Mouse (Mus musculus) yolk sac, embryonic 10.5 days (tissue): ENCODE measurements around the gene Itprip.

Experiments
- DNase-seq: peaks from one replicate; pipeline ENCODE4 v3.0.0-alpha.2; 2017; ENCODE audit warnings: low spot score

Gene Itprip

GRCm38 (mm10) chr19:47885191-47885743 lies 33.8 kb downstream of the Itprip start:
- no peak for DNase-seq

DNA sequence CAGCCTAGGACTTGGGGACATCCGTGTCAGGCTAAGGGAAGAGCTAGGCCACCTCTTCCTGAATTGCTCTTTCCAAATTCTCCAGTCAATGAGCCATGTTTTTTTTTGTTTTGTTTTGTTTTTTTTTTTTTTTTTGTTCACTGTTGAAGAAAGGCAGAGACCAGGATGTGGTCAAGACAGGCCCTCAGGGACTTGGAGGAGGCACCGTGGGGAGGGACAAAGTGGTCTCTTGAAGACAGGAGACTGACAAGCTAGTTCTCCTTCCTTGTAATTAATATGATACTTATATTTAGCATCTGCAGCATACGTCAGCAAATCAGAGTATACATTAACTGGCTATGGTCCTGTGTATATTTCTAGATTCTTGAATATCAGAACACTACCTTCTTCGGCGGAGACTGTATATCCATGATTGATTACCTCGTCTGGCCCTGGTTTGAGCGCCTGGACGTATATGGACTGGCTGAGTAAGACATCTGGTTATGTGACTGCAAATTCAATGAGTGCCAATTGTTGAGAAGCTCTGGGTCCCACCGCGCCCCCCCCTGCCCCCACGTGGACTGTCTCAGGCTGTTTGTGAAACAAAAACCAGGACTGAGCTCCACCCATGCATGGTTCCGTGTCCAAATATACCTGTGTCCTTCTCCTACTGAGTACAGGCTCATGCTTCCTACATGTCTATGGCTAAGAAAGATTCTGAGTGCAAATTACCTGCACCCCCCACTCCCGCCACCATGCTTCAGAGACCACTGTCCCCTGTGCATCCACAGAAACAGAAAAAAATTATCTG lies 34.6 kb downstream of the Itprip start:
- no peak for DNase-seq

- no peak for DNase-seq
Measured at GRCm38 (mm10) chr19:47882882-47883254, 36.2 kb downstream of the Itprip start.

GRCm38 (mm10) chr19:47882151-47882881 lies 36.8 kb downstream of the Itprip start:
- peak; percentile 73 for DNase-seq

DNA sequence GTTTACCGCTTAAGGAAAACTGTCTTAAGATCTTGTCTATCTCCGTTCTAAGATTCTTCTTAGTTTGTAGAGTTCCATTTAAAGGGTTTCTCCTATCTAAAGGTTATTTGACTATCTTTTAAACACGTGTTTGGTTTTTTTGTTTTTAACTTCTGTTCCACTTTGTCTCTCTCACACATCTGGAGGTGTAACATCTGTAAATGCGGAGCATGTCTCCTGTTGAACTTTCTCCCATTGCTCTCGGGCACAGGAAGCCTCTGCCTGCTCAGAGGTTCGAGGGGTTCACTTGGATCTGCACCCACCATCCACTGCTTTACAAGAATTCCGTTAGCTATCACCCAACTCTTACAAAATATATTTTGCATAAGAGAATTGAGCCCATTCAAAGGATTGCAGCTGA lies 37.6 kb downstream of the Itprip start:
- no peak for DNase-seq

DNA sequence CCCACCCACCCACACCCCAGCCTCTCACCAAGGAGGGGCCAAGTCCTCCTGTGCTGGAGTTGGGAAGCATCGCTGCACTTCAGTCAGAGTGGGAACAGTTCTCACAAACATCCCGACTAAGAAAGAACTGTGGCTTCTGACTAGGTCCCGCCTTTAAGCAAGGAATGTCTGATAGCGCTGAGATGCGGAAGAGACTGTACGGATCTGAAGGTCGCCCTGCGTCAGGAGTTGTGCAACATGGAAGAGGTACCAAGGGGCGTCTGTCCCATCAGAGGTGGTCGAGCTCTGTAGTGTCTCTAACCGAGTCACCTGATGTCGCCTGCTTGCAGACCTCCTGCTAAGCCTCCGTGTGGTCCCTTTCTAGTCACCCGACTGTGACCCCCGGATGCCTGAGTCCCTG lies 42.8 kb downstream of the Itprip start:
- DNase-seq, result no peak

DNA sequence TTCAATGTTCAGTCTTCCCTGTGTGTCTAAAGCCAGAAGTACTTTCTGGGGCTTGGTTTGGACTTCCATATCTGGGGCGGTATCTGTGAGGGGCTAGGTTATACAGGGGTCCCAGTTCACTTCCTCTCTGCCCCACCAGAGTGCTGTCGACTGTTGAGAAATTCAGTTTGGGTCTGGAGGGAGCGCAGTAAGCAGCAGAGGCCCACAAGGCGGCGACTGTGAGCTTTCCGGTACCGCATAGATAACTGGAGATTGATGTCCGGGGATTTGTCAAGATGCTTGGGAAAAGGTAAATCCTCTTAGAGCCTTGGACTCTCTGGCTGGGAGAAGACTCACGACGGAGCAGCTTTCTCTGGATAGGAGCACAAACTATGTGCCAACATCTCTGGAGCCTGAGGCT lies 47.6 kb downstream of the Itprip start:
- DNase-seq, result no peak

DNA sequence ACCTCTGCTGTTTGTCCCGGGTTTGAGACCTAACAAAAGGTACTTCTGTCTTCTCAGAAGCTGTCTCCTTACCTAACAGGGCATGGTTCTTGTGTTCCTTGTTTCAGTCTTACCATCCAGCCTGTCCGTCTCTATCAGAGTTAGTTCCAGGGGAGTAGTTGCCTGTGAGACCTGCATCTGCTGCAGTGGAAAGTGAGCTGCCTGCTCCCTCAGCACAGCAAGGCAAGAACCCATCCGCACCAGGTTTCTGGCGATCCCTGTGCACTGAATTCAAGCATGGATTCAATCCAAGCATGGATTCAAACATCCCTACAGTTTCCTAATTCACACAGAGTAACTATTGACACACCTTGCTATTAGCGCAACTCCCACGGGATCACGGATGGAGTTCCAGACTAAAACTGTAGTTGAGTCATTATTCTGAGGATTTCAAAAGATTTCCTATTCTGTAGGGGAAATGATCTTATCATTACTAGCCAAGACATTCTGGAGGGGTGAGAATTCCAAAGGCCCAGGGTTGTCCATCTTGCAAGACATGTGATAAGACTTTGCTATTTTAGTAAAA lies 48.9 kb downstream of the Itprip start:
- DNase-seq, result no peak

GRCm38 (mm10) chr19:47869516-47869915 lies 49.6 kb downstream of the Itprip start:
- DNase-seq, result no peak

DNA sequence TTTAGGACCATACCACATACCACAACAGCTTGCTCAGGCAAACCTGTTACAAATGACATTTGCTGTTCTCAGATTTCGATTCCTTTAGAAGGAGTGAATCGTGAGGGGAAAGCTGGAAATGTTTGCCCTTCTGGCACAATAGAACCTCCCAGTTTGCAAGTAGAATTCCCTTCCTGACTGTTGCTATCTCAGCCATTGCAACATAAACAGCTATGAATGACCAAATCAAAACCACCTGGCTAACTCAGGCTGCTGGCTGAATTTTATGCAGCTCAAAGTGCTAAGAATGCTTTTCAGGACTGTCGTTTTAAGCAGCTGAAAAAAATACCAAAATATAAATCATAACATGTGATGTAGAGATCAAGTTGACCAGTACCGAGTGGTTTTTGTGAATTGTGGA lies 50.1 kb downstream of the Itprip start:
- DNase-seq, result no peak

- DNase-seq, result no peak
Measured at GRCm38 (mm10) chr19:47867628-47868175, 51.4 kb downstream of the Itprip start.

DNA sequence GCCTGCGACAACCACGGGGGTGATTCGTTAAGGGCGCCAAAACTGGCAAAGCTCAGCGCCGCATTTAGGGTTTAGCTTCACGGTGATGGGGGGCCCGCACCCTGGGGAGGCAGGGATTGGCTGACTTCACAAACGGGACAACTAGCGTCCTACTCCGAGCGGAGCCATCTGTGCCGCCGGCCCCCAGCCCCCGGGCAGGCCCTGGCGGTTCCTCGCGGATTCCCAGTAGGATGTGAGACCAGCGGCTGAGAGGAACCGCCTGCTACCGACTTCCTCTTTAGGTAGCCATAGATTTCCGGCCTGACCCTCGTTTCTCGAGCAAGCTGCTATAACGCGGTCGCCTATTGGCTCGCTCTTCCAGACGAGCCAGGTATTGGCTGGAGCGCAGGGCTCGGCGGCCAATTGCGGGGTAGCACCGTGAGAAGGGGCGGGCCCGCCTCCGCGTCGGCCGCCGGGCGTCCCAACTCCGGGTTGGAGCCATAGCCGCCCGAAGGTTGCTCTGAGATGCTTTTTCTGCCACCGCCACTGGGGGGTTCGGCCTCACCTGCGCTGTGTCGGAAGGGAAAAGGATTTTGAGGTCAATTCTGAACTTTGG lies 53.6 kb downstream of the Itprip start, which contains the start of gene Gsto2:
Gene Gsto2 (plus strand): TSS at position 182 of the 595 bp plus-strand sequence.
- DNase-seq, result peak; percentile 91

GRCm38 (mm10) chr19:47864721-47865120 lies 54.4 kb downstream of the Itprip start:
- DNase-seq, result no peak

DNA sequence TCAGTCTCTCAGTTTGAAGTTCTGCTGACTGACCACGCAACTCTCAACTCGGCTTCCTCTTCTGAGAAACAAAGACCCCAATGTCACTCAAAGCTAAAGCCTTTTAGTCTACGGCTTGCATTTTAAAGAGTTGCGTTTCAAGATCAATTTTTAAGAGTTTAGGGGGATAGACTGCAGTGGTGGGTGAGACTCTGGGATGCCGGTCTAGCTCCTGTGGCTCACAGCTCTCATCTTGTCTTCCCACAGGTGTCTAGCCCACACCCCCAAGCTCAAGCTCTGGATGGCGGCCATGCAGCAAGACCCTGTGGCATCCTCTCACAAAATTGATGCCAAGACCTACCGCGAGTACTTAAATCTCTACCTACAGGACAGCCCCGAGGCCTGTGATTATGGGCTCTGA lies 55.0 kb downstream of the Itprip start:
- no peak for DNase-seq

DNA sequence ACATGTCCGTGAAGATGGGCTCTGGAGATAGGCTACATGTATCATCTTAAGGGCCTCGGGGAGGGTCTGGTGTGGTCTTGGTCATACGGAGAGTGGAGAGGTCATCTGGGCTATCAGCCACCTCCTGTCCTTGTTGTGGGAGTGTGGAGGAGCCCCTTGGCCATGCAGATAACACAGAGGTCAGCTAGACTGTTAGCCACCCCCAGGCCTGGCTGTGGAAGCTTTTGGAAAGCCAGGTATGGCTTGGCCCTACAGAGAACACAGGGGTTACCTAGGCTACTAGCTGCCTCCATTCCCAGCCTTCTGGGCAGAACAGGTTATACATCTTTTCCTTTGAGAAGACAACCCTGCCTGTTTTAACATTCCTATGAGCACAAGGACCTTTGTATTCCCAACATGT lies 56.5 kb downstream of the Itprip start:
- no peak for DNase-seq

DNA sequence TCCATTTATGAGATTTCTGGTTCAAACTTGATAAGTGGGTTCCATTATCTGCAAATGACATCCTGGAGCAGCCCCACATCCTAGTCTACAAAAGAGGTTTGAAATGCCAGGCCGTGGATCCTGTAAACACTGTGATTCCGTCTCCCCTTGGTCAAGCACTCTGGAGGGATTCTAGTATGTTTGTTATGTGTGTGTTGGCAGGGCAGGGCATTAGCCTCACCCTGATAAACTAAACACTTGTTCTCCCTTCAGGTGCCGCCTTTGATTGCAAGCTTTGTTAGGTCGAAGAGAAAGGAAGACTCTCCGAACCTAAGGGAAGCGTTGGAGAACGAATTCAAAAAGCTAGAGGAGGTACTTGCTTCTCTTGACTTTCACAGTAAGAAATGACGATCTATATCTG lies 59.9 kb downstream of the Itprip start:
- DNase-seq, result no peak

DNA sequence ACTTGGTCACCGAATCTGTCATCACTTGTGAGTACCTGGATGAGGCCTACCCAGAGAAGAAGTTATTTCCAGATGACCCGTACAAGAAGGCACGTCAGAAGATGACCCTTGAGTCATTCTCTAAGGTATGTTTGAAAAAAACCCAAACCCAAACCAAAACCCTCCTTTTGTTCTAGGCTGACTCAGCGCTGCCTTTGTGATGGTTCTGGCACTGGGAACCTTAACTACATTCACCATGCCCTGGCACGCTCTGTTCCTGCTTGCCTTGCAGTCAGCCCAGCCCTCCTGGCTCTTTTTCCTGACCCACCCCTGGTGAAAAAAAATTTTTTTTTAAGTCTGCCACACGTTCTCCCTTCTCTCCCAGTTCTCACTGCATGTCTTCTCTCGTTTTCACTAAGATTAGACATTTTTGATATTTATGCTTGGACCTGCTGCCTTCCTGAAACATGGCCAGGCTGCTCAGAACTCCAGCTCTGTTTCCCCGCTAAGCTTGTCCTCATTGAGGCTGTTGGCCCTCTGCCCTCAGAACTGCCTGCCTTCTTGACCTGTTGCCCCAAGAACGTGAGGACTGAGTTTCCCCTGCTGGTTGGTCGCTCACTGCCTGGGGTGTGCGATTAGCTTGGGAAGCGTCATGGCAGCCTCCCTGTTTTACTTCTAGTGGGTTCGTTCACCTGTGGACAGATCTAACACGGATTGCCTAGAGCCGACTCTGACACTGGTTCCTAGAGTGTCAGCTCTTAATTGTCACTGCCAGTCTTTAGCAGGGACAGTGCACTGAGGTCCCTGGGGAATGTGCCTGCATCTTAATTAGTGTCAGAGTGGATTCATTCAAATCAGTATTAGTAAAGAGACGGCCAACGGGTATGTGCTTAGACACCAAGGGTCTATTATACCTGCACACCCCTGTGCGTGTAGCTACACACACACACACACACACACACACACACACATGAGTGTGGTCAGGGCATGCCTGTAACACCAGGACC lies 60.8 kb downstream of the Itprip start:
- DNase-seq, result no peak

GRCm38 (mm10) chr19:47854796-47855783 lies 64.0 kb downstream of the Itprip start, which contains the start of gene Gsto1:
Gene Gsto1 (plus strand): TSS chr19:47854970.
- DNase-seq, result peak; percentile 89

DNA sequence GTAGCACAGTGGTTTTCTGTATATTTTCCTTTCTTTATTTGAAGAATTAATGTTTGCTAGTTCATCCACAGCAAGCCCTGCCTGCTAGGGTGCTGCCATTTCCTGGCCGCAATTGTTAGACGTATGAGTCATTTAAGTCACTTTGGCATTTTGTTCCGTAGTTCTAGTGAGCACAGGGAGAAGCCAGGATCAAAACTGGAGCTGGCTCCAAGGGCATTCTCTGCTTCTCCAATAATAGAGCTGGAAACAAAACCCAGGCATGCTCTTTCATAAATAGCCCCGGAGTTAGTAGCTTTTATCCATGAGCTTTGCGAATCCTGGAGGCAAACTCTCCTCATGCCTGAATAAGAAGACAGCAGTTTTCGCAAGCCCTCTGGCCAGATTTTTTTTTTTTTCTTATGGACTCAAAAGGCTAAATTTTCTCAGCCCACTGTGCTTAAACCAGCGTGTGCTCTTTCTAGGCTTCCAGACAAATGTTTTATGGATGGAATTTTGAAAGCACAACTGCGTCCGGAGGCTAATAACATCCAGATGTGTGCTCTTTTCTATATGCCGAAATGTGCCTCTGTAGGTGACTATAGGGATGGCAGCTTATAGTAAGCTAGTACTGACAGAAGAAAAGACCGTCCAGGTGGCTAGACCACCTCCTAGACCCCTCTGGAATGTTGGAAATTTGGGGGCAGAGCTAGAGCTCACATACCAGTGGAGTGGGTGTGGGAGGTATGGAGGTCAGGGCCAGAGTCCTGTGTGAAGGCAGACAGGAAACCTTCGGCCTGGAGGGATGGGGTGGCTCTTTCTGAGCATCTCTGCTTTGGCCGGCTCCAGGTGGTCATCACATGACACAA lies 64.9 kb downstream of the Itprip start:
- DNase-seq, result no peak
